Mouse (Mus musculus) erythroblast, embryonic 14.5 days (primary cell): ENCODE measurements around the gene Mastl.

Source experiments
- GATA1 ChIP-seq: IDR thresholded peaks from 2 replicates; pipeline ENCODE4 v1.6.1; 2012; ENCODE audit warnings: low read length, inconsistent platforms, mixed read lengths
- TAL1 ChIP-seq: IDR thresholded peaks from 3 replicates; pipeline ENCODE4 v1.6.1; 2012; ENCODE audit warnings: low read length, inconsistent platforms, mixed read lengths

DNA sequence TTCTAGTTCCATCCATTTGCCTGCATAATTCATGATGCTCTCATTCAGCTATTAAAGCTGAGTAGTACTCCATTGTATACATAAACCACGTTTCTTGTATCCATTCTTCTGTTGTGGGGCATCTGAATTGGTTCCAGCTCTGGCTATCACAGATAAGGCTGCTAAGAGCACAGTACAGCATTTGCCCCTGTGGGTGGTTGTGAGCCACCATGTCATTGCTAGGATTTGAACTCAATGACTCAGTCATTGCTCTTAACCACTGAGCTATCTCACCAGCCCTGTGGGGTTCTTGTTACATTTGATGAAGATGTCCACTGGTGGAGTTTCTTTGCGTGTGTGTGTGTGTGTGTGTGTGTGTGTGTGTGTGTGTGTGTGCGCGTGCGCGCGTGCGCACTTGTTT lies 71.3 kb downstream of the Mastl start:
- TF ChIP-seq TAL1 (no peak), GATA1 (no peak)
